Mouse (Mus musculus): ENCODE results near the gene Ptprn2. TPM values are rescaled to one million over a fixed set of nuclear protein-coding genes. Genes with fewer than 3 reads are reported as not detected.

The Ptprn2 gene
- polyA plus RNA-seq, 1 experiment = 97.8 TPM

DNA sequence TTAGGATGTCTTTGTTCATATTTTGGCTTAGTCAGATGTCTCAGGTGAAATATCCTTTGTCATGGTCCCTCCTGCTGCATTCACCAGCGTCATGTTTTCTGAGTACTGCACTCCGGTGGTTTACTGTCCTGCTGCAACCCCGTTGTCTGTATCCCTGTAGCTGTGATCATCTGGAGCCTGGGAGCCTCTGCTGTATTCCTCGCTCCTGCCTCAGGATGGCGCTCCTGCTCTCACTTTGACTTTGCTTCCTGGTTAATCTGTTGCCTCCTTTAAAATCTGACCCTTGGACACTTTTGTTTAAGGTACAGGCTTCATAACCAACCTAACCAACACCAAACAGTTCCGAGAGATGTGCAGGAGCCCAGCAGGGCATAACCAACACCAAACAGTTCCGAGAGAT lies 342.2 kb downstream of the Ptprn2 start:
- DNase-seq = no peak
- Histone ChIP-seq H3K27me3 (ENCODE audit: control insufficient read depth, insufficient read depth, low read length) (no peaks in the 10 kb centered on the region), H3K27ac (ENCODE audit: insufficient read depth, low read length) (no peak overlapping the region), H3K4me1 (ENCODE audit: control insufficient read depth, insufficient read depth, low read length) (no peaks in the 10 kb centered on the region; the same call in 1 of the 2 replicates), H3K4me3 (replicated peaks; ENCODE audit: insufficient read depth, low read depth, low read length) (no peak overlapping the region)
- TF ChIP-seq POLR2A (IDR thresholded peaks at IDR 0.05; ENCODE audit: borderline replicate concordance, insufficient read depth, low read length) (no peak), CTCF (IDR thresholded peaks at IDR 0.05; ENCODE audit: borderline replicate concordance, insufficient read depth, low read depth, low read length) (peak; percentile 13; the same call in 1 of the 2 replicates)
- 41% methylated on average over 7 of the region's 7 CpGs for WGBS

DNA sequence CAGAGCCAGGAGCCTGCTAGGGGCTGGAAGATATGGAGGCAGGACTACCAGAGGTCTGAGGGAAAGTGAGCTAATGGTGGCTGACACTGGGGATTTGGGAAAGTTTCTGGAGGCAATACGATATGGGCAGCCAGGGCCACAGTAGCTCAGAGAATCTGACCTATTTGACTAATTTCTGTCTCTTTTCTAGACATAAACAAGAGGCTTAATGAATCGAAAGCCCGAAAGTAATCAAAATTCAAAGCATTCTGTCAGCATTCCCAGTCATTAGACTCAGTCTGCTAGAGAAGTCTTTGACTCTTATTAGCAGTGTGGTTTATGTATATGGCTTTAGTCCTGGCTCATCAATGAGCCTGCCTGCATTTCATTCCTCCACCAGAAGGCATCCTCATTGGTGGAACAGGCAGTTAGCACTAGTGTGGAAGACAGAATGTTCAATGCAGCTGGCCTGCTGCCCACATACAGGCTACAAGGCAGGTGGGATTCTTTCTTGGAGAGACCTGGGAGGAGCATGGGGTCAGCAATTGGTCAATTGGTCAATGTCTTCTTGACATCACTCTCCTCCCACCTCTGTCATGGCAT lies 353.2 kb downstream of the Ptprn2 start:
- TF ChIP-seq CTCF (IDR thresholded peaks at IDR 0.05; ENCODE audit: borderline replicate concordance, insufficient read depth, low read depth, low read length) (no peak), POLR2A (IDR thresholded peaks at IDR 0.05; ENCODE audit: borderline replicate concordance, insufficient read depth, low read length) (no peak)
- no peak for DNase-seq
- Histone ChIP-seq H3K4me1 (ENCODE audit: control insufficient read depth, insufficient read depth, low read length) (no peaks in the 10 kb centered on the region; the same call in 1 of the 2 replicates), H3K27me3 (ENCODE audit: control insufficient read depth, insufficient read depth, low read length) (no peaks in the 10 kb centered on the region), H3K27ac (ENCODE audit: insufficient read depth, low read length) (no peak overlapping the region), H3K4me3 (replicated peaks; ENCODE audit: insufficient read depth, low read depth, low read length) (no peak overlapping the region)
- 87% methylated on average over 3 of the region's 3 CpGs for WGBS

DNA sequence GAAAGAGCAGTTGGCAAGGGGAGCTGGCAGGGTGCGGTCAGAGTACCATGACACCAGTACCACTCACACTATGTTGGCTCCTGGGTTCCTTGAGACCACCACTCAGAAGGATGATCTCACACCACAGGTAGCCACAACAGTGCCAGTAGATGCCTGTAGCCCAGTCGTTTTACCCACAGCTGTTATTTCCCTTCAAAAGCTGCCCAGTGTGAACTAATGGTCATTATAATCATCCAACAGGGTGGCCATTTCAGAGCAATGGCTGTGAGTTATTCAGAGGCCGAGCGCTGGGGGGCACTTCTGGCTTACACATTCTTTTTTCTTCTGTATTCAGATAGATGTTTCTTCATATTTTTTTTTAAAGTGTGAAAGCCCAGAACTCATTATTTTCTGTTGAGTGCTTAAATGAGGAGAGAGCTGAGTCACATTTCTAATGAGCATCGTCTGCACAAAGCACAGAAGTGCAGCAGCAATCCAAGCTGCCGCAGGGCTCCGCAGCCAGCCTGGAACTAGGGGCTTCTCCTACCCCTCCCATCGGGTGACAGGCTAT lies 357.3 kb downstream of the Ptprn2 start:
- WGBS = 55% methylated on average over 8 of the region's 8 CpGs
- no peak for TF ChIP-seq CTCF (IDR thresholded peaks at IDR 0.05; ENCODE audit: borderline replicate concordance, insufficient read depth, low read depth, low read length)
- no peak for TF ChIP-seq POLR2A (IDR thresholded peaks at IDR 0.05; ENCODE audit: borderline replicate concordance, insufficient read depth, low read length)
- DNase-seq = no peak
- Histone ChIP-seq H3K4me3 (replicated peaks; ENCODE audit: insufficient read depth, low read depth, low read length) (no peak overlapping the region), H3K27ac (ENCODE audit: insufficient read depth, low read length) (no peak overlapping the region), H3K27me3 (ENCODE audit: control insufficient read depth, insufficient read depth, low read length) (no peaks in the 10 kb centered on the region), H3K4me1 (ENCODE audit: control insufficient read depth, insufficient read depth, low read length) (no peaks in the 10 kb centered on the region; the same call in 1 of the 2 replicates)

DNA sequence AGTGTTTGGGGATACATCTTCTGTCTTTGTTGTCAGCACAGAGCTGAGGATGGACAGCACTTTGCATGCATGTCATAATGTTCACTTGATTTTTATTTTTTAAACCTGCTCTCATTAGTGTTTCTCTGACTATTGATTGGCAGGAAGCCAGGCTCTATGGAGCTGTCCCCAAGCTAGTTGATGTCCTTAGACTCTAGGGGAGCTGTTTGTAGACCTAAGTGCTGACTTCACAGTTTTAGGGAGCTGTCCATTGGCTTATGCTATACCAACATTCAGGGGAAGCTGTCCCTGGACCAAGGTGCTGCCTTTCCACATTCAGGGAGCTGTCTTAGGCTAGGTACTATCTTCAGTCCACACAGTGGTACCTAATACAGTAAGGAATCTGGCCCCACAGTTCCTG lies 360.7 kb downstream of the Ptprn2 start:
- Histone ChIP-seq H3K27ac (ENCODE audit: insufficient read depth, low read length) (no peak overlapping the region), H3K4me3 (replicated peaks; ENCODE audit: insufficient read depth, low read depth, low read length) (no peak overlapping the region), H3K27me3 (ENCODE audit: control insufficient read depth, insufficient read depth, low read length) (no peaks in the 10 kb centered on the region), H3K4me1 (ENCODE audit: control insufficient read depth, insufficient read depth, low read length) (no peaks in the 10 kb centered on the region; the same call in 1 of the 2 replicates)
- DNase-seq = no peak
- TF ChIP-seq POLR2A (IDR thresholded peaks at IDR 0.05; ENCODE audit: borderline replicate concordance, insufficient read depth, low read length) (no peak), CTCF (IDR thresholded peaks at IDR 0.05; ENCODE audit: borderline replicate concordance, insufficient read depth, low read depth, low read length) (no peak)

DNA sequence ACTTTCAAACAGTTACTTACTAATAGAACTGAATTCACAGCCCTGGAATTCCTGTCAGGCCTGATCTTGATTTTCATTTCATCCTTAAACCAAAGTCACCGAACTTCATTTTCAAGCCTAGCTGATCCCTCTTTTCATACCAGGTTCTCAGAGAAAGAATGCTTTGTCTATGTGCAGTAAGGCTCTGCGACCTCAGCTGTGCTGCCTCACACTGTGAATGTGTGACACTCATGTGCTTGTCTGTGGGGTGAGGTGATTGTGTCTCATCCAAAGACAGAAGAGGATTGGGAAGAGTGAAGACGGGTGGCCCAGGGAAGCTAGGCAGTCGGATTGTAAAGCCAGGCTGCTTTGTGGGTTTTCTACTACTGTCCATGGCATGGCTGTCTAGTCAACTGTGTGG lies 361.5 kb downstream of the Ptprn2 start:
- TF ChIP-seq CTCF (IDR thresholded peaks at IDR 0.05; ENCODE audit: borderline replicate concordance, insufficient read depth, low read depth, low read length) (no peak), POLR2A (IDR thresholded peaks at IDR 0.05; ENCODE audit: borderline replicate concordance, insufficient read depth, low read length) (no peak)
- Histone ChIP-seq H3K4me1 (ENCODE audit: control insufficient read depth, insufficient read depth, low read length) (no peaks in the 10 kb centered on the region; the same call in 1 of the 2 replicates), H3K27me3 (ENCODE audit: control insufficient read depth, insufficient read depth, low read length) (no peaks in the 10 kb centered on the region), H3K4me3 (replicated peaks; ENCODE audit: insufficient read depth, low read depth, low read length) (no peak overlapping the region), H3K27ac (ENCODE audit: insufficient read depth, low read length) (no peak overlapping the region)
- WGBS = 52% methylated on average over 4 of the region's 4 CpGs
- no peak for DNase-seq

DNA sequence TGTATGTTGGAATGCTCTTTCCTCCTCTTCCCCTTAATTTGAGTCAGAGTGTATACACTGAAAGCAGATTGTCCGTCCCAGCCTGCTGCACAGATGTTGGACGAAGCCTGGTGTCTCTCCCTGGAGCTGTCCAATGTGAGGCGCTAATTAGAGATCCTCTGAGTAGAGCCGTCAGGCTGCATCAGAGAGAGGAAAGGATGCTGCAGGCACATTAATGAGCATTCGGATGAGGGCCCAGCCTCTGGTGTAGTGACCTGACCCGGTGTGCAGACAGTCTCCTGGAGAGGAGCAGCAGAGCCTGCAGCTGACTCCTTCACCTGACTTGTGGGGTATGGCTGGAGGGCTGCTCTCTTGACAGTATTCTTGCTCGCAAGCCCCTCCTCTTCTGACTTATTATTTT lies 370.8 kb downstream of the Ptprn2 start:
- Histone ChIP-seq H3K4me3 (replicated peaks; ENCODE audit: insufficient read depth, low read depth, low read length) (no peak overlapping the region), H3K27ac (ENCODE audit: insufficient read depth, low read length) (no peak overlapping the region), H3K27me3 (ENCODE audit: control insufficient read depth, insufficient read depth, low read length) (no peaks in the 10 kb centered on the region), H3K4me1 (ENCODE audit: control insufficient read depth, insufficient read depth, low read length) (no peaks in the 10 kb centered on the region)
- 66% methylated on average over 7 of the region's 7 CpGs for WGBS
- DNase-seq = no peak
- TF ChIP-seq CTCF (IDR thresholded peaks at IDR 0.05; ENCODE audit: borderline replicate concordance, insufficient read depth, low read depth, low read length) = no peak
- TF ChIP-seq POLR2A (IDR thresholded peaks at IDR 0.05; ENCODE audit: borderline replicate concordance, insufficient read depth, low read length) = no peak

DNA sequence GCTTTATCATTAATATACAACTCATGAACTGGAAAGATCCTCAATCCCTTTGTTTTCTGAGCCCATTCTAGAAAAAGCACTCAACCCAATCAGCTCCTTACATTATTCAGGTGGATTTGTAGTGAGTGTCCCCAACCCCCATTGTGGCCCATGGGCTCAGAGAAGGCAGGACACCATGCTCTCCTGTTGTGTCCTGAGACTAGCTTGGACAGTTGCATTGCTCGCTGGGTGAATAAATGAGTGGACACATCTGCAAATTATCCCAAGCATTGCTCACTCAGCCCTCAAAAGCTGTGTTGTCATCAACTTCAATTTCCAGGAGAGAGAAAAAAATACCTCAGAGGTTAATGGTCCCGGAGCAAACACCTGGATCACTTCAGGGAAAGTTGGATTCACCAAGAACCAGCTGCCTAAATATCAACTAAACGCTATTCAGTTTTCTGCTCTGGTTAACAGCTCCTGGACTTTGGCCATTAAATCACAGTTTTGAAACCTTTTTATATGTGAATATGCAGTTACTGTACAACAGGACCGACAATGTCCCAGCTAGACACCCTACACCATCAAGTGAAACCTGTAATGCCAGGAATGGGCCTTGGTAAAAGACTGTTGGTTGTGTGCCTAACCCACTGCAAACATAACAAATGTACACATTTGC lies 376.0 kb downstream of the Ptprn2 start:
- no peaks in the 10 kb centered on the region for H3K27me3 ChIP-seq (ENCODE audit: control insufficient read depth, insufficient read depth, low read length)
- WGBS = 93% methylated on average over 4 of the region's 4 CpGs

More for the DNA sequence above, 376.0 kb downstream of the Ptprn2 start:
- H3K4me3 ChIP-seq (replicated peaks; ENCODE audit: insufficient read depth, low read depth, low read length) = no peak overlapping the region
- H3K27ac ChIP-seq (ENCODE audit: insufficient read depth, low read length) = no peak overlapping the region
- TF ChIP-seq POLR2A (IDR thresholded peaks at IDR 0.05; ENCODE audit: borderline replicate concordance, insufficient read depth, low read length) = no peak
- no peak for TF ChIP-seq CTCF (IDR thresholded peaks at IDR 0.05; ENCODE audit: borderline replicate concordance, insufficient read depth, low read depth, low read length)
- peaks cover 8% of the 10 kb centered on the region for H3K4me1 ChIP-seq (ENCODE audit: control insufficient read depth, insufficient read depth, low read length)
- DNase-seq = no peak
